Mouse (Mus musculus): ENCODE results near the gene Pnpla1.
"Not testable (repeated sequence)": the region's sequence is repeated elsewhere in the genome, so short reads cannot be mapped to it uniquely, and the experiment has no call there.

Pnpla1 gene

GRCm38 (mm10) chr17:28858205-28858604 is at the start of gene Pnpla1:
Gene Pnpla1 (plus strand): TSS chr17:28858411.
- peak; percentile 64 for DNase-seq (ENCODE audit: low read depth, low spot score)

- no peak for DNase-seq (ENCODE audit: low read depth, low spot score)
These were observed 49.5 kb upstream of the Pnpla1 start for GRCm38 (mm10) chr17:28808714-28809113.

GRCm38 (mm10) chr17:28809175-28809831 is 48.9 kb upstream of the Pnpla1 start:
- DNase-seq (ENCODE audit: low read depth, low spot score), result no peak

- no peak for DNase-seq (ENCODE audit: low read depth, low spot score)
These were observed 45.9 kb upstream of the Pnpla1 start for GRCm38 (mm10) chr17:28812345-28812744.

GRCm38 (mm10) chr17:28814529-28815097 is 43.6 kb upstream of the Pnpla1 start:
- peak; percentile 28 for DNase-seq (ENCODE audit: low read depth, low spot score)

GRCm38 (mm10) chr17:28815384-28816004 is 42.7 kb upstream of the Pnpla1 start:
- DNase-seq (ENCODE audit: low read depth, low spot score), result no peak

GRCm38 (mm10) chr17:28816326-28816725 is 41.9 kb upstream of the Pnpla1 start:
- not testable (repeated sequence) for DNase-seq (ENCODE audit: low read depth, low spot score)

- no peak for DNase-seq (ENCODE audit: low read depth, low spot score)
These were observed 41.1 kb upstream of the Pnpla1 start for GRCm38 (mm10) chr17:28816875-28817811.

- DNase-seq (ENCODE audit: low read depth, low spot score), result no peak
These were observed 38.0 kb upstream of the Pnpla1 start for GRCm38 (mm10) chr17:28820189-28820588.

GRCm38 (mm10) chr17:28823004-28823745 is 35.0 kb upstream of the Pnpla1 start:
- DNase-seq (ENCODE audit: low read depth, low spot score), result no peak

GRCm38 (mm10) chr17:28823749-28824148 is 34.5 kb upstream of the Pnpla1 start:
- DNase-seq (ENCODE audit: low read depth, low spot score), result no peak

- DNase-seq (ENCODE audit: low read depth, low spot score), result no peak
These were observed 33.3 kb upstream of the Pnpla1 start for GRCm38 (mm10) chr17:28824896-28825295.

GRCm38 (mm10) chr17:28825359-28826041 is 32.7 kb upstream of the Pnpla1 start:
- DNase-seq (ENCODE audit: low read depth, low spot score), result no peak

- no peak for DNase-seq (ENCODE audit: low read depth, low spot score)
These were observed 30.5 kb upstream of the Pnpla1 start for GRCm38 (mm10) chr17:28827665-28828231.

GRCm38 (mm10) chr17:28829120-28829519 is 29.1 kb upstream of the Pnpla1 start:
- no peak for DNase-seq (ENCODE audit: low read depth, low spot score)

GRCm38 (mm10) chr17:28831065-28831464 is 27.1 kb upstream of the Pnpla1 start:
- no peak for DNase-seq (ENCODE audit: low read depth, low spot score)

- peak; percentile 22 for DNase-seq (ENCODE audit: low read depth, low spot score)
These were observed 26.2 kb upstream of the Pnpla1 start for GRCm38 (mm10) chr17:28832040-28832439.

- no peak for DNase-seq (ENCODE audit: low read depth, low spot score)
These were observed 25.3 kb upstream of the Pnpla1 start for GRCm38 (mm10) chr17:28832875-28833274.

GRCm38 (mm10) chr17:28834676-28835075 is 23.5 kb upstream of the Pnpla1 start:
- DNase-seq (ENCODE audit: low read depth, low spot score), result no peak

- no peak for DNase-seq (ENCODE audit: low read depth, low spot score)
These were observed 20.4 kb upstream of the Pnpla1 start for GRCm38 (mm10) chr17:28837840-28838239.
